Mouse (Mus musculus) midbrain, embryonic 10.5 days (tissue): ENCODE results near the gene Kctd5. TPM values are rescaled to one million over a fixed set of nuclear protein-coding genes. Genes with fewer than 3 reads are reported as not detected.

Source experiments
- DNase-seq: peaks from one replicate; pipeline ENCODE4 v3.0.0-alpha.2; 2017; ENCODE audit warnings: low spot score
- H3K27ac ChIP-seq: fragments of 300-500 bp; sonication (generic); replicated peaks from 2 replicates; pipeline ENCODE4 v1.5.1; 2016; ENCODE audit warnings: mild to moderate bottlenecking
- H3K27me3 ChIP-seq: fragments of 300-500 bp; sonication (generic); 2 replicates; pipeline ENCODE4 v1.6.1; 2016; ENCODE audit warnings: low read depth, mild to moderate bottlenecking; ENCODE audit not compliant: poor library complexity, severe bottlenecking
- H3K36me3 ChIP-seq: fragments of 300-500 bp; sonication (generic); 2 replicates; pipeline ENCODE4 v1.6.1; 2016; ENCODE audit warnings: mild to moderate bottlenecking, moderate library complexity
- H3K4me1 ChIP-seq: fragments of 300-500 bp; sonication (generic); 2 replicates; pipeline ENCODE4 v1.6.1; 2016
- H3K4me3 ChIP-seq: fragments of 300-500 bp; sonication (generic); 2 replicates; pipeline ENCODE4 v1.5.1; 2016; ENCODE audit warnings: mild to moderate bottlenecking, moderate library complexity
- H3K9me3 ChIP-seq: fragments of 300-500 bp; sonication (generic); replicated peaks from 2 replicates; pipeline ENCODE4 v1.6.1; 2016; ENCODE audit warnings: mild to moderate bottlenecking
- WGBS: fragments of 180-500 bp; shearing (Covaris S2); methylation state at CpG from one replicate; pipeline ENCODE4 v1.1.7; 2016; 5-methylcytosine and 5-hydroxymethylcytosine counted together
- polyA plus RNA-seq: library from polyadenylated mRNA; unstranded; fragments of >200 nt; fragmentation: Nextera tagmentation; extraction: Ambion mirVana; gene quantifications from 2 replicates; pipeline ENCODE4 v1.2.1, GENCODE M21; 2016

The Kctd5 gene
- polyA plus RNA-seq, 1 experiment from 2014 or later: 91.1 TPM

DNA sequence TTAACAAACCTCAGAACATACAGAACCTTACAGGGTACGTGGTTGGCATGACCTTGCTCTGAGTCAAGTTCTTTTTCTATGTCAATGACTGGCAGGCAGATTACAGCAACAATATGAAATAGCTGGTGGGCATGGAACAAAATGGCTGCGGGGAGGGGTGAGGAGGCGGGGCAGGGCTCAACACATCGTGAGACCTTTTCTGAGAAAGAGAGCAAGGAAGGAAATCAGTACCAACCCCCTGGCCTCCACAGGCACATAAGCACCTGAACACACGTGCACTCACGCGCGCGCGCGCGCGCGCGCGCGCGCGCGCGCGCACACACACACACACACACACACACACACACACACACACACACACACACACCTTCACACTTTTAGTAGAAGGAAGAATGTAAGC lies 42.7 kb downstream of the Kctd5 start:
- Histone ChIP-seq H3K27me3 (no peaks in the 10 kb centered on the region), H3K9me3 (no peaks in the 10 kb centered on the region), H3K4me1 (no peaks in the 10 kb centered on the region), H3K36me3 (no peaks in the 10 kb centered on the region), H3K4me3 (no peak overlapping the region), H3K27ac (no peak overlapping the region)
- DNase-seq: no peak
- 87% methylated on average over 20 of the region's 22 CpGs for WGBS

DNA sequence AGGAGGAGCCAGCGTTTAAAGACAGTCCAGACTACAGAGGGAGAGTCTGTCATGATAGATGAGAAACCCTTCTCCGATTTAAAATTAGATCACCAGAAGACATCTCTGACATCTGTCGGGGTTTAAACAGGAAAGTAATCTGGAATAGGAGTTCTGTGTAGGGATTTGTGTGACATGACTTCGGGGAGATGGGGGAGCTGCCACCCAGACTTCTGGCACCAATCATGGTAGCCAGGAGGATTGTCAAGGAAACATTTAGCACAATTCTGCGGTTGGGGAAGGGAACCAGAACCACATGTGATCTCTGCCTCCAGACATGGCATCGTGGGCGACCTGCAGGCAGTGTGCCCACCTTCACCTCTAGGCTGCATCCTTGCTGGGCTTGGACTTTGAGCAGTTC lies 43.8 kb downstream of the Kctd5 start:
- WGBS: 83% methylated on average over 7 of the region's 7 CpGs

DNA sequence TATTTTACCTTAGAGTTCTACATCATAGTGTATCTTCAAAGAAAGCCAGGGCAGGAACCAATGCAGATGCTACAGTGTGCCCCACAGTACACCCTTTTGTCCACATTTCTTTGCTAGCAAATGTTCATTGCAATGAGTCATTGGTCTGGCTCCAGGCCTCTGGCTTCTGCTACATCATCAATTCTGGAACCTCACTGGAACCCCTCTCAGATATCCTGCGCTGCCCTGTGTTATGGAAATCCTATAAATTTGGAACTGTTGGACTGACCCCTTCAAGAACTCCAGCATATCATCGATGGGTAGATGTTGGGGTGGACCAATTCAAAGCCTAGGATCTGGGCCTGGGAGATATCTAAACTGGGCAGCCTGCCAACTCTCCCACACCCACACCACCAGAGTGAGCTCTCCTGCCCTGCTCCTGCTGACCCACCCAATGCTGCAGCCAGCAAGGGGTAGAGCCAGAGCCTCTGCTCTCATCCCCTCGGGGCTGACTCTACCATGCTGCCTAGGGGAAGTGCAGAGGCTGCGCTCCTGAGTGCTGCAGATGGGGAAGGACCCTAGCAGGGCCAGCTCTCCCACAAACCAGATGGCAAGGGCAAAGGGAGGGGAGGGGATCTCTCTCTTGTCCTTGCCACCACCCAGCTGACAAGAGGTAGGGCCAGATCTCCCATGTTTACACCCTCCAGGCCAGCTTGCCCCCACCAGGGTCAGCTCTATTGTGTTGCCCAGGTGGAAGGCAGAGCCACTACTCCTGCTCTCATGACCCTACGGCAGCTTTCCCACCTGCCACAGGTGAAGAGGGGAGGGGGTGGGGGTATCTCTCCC lies 51.7 kb downstream of the Kctd5 start:
- H3K4me3 ChIP-seq: no peak overlapping the region
- H3K9me3 ChIP-seq: no peaks in the 10 kb centered on the region
- no peaks in the 10 kb centered on the region for H3K36me3 ChIP-seq
- no peaks in the 10 kb centered on the region for H3K4me1 ChIP-seq
- no peak for DNase-seq
- H3K27me3 ChIP-seq: no peaks in the 10 kb centered on the region
- 76% methylated on average over 5 of the region's 5 CpGs for whole genome bisulfite sequencing
- no peak overlapping the region for H3K27ac ChIP-seq

More for the DNA sequence above, 43.8 kb downstream of the Kctd5 start:
- H3K27ac ChIP-seq: no peak overlapping the region
- no peaks in the 10 kb centered on the region for H3K4me1 ChIP-seq
- H3K4me3 ChIP-seq: no peak overlapping the region
- no peak for DNase-seq
- H3K36me3 ChIP-seq: no peaks in the 10 kb centered on the region
- H3K9me3 ChIP-seq: no peaks in the 10 kb centered on the region
- H3K27me3 ChIP-seq: no peaks in the 10 kb centered on the region

DNA sequence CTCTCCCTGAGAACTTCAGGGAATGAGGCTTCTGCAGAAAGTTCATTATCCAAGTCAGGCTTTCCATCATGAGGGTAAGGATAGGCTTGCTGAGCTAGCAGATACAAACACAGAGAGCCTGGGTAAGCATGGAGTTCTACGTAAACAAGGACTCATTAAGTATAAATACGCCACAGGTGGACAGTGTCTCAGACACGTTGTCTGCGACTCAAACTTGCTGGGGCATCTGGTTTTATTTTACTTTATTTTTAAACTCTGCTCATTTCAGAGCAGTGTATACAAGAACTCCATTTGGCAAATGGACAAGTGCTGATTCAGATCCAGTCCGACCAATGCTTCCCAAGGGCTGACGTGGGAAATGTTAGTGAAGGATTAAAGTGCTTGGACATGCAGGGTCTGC lies 52.6 kb downstream of the Kctd5 start:
- Histone ChIP-seq H3K27me3 (no peaks in the 10 kb centered on the region), H3K9me3 (no peaks in the 10 kb centered on the region), H3K27ac (no peak overlapping the region), H3K36me3 (no peaks in the 10 kb centered on the region), H3K4me3 (no peak overlapping the region), H3K4me1 (no peaks in the 10 kb centered on the region)
- no peak for DNase-seq
- WGBS: 81% methylated on average over 6 of the region's 6 CpGs

DNA sequence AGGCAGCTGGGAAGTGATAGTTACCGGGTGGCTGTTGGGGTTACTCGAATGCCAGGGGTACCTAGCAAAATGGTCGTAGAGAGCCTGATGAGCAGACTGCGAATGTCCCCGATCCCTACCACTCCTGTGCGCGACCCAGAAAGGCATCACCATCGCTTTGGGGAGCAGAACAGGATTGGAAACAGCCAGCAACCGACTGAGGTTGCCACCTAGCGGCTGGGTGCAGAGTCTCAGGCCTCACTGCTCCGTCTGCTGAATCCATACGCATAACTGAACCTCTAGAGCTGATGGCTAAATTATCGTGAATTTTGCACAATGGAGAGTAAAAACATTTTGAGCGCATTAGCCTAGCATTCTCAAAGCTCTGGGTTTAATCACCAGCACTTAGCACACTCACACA lies 57.6 kb downstream of the Kctd5 start:
- H3K4me3 ChIP-seq: no peak overlapping the region
- H3K27me3 ChIP-seq: no peaks in the 10 kb centered on the region
- no peaks in the 10 kb centered on the region for H3K4me1 ChIP-seq
- H3K27ac ChIP-seq: no peak overlapping the region
- 25% methylated on average over 14 of the region's 14 CpGs for WGBS
- H3K9me3 ChIP-seq: no peaks in the 10 kb centered on the region
- no peaks in the 10 kb centered on the region for H3K36me3 ChIP-seq
- peak; percentile 38 for DNase-seq

DNA sequence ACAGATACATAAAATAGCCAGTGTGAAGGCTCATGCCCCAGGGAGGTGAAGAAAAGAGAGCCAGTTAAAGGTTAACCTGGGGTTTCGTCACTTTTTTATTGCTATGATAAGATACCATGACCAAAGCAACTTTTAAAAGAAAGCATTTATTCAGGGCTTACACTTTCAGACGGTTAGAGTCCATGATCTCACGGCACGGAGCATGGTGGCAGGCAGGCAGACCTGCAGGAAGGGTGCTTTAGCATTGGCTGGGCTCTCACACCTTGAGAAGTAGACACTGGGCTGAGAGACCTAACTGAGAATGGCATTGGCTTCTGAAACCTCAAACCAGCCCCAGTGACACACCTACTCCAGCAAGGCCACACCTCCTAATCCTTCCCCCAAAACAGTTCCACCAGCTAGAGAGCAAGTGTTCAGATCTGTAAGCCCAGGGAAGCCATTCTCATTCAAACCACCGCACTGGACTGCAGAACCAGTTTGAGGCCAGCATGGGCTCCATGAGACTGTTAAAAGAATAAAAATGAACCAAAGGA lies 58.8 kb downstream of the Kctd5 start:
- Histone ChIP-seq H3K36me3 (no peaks in the 10 kb centered on the region), H3K4me1 (no peaks in the 10 kb centered on the region), H3K9me3 (no peaks in the 10 kb centered on the region), H3K27me3 (no peaks in the 10 kb centered on the region), H3K4me3 (no peak overlapping the region), H3K27ac (no peak overlapping the region)
- whole genome bisulfite sequencing: 89% methylated on average over 5 of the region's 5 CpGs
- DNase-seq: no peak

DNA sequence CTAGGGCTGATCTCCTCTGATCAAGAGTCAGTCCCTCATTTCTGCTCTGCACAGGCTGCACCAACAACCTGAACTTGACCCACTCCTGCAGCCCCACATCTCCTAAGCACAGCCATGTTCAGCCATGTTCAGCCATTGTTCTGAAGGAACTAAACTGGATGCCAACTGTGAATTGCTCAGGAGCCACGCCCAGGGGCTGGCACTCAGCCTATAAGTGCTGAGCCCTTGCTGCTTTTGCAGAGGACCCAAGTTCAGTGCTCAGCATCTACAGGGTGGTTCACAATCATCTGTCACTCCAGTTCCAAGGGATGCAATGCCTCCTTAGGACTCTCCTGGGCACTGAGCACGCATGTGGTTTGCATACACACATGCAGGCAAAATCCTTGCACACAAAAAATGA lies 60.4 kb downstream of the Kctd5 start:
- Histone ChIP-seq H3K36me3 (no peaks in the 10 kb centered on the region), H3K9me3 (no peaks in the 10 kb centered on the region), H3K27me3 (no peaks in the 10 kb centered on the region), H3K27ac (no peak overlapping the region), H3K4me1 (no peaks in the 10 kb centered on the region), H3K4me3 (no peak overlapping the region)
- no peak for DNase-seq
- WGBS: 84% methylated on average over 2 of the region's 2 CpGs

DNA sequence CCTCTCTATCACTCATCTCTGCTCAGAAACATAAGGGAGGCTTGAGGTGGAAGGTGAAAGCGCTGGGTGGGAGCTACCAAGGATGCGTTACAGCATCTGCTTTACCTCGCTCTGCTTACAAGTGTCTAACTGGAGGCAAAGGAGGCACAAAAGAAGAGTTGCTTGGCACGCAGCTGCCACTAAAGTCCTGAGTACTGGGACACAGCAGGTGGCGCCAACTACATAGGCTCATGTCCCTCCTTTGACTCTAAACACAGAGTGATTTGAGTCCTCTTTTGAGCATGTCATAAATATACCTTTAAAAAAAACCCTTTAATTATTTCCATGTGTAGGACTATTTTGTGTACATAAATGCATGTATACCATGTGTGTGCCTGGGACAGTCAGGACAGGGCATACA lies 63.7 kb downstream of the Kctd5 start:
- Histone ChIP-seq H3K27me3 (no peaks in the 10 kb centered on the region), H3K4me3 (no peak overlapping the region), H3K36me3 (no peaks in the 10 kb centered on the region), H3K27ac (no peak overlapping the region), H3K4me1 (no peaks in the 10 kb centered on the region), H3K9me3 (no peaks in the 10 kb centered on the region)
- no peak for DNase-seq
- 60% methylated on average over 5 of the region's 5 CpGs for WGBS

DNA sequence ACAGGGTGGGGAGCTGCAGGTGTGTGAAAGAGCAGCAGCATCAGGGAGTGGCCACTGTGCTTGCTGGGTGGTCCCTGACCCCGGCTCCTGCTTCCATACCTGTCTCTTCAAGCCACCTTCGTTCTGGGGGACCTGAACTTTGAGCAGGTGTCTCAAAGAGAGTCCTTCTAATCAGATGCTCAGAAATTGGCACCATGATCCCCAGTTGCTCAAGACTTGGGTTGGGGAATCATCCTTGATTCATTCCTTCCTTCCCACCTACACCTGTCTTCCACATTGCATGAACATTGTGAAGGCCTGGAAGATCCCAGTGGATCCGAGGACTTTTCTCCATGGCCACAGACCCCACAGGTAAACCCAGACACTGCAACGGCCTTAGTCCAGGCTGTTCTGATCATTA lies 65.2 kb downstream of the Kctd5 start:
- no peak overlapping the region for H3K4me3 ChIP-seq
- H3K9me3 ChIP-seq: no peaks in the 10 kb centered on the region
- no peaks in the 10 kb centered on the region for H3K27me3 ChIP-seq
- H3K27ac ChIP-seq: no peak overlapping the region
- H3K36me3 ChIP-seq: no peaks in the 10 kb centered on the region
- 79% methylated on average over 4 of the region's 4 CpGs for WGBS
- H3K4me1 ChIP-seq: no peaks in the 10 kb centered on the region
- no peak for DNase-seq

DNA sequence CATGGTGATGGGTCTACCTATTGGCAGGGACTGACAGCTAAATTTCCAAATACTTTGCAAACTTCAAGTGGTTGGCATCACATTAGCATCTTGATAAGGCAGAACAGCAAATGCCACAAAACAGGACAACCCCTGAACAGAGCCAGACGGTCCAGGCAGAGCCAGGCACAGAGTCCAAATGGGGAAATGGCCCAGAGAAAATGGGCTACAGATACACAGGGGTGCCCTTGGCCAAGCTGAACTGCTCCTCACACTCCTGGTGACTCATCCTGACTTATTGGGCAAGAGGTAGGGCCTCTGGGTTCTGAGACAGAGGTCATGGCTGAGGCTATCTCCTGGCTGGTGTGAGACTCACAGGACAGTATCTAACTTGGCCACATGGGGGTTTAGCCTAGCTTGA lies 65.9 kb downstream of the Kctd5 start:
- H3K27me3 ChIP-seq: no peaks in the 10 kb centered on the region
- H3K4me3 ChIP-seq: no peak overlapping the region
- no peak overlapping the region for H3K27ac ChIP-seq
- H3K9me3 ChIP-seq: no peaks in the 10 kb centered on the region
- H3K36me3 ChIP-seq: no peaks in the 10 kb centered on the region
- H3K4me1 ChIP-seq: no peaks in the 10 kb centered on the region
- DNase-seq: no peak
- 77% methylated on average over 1 of the region's 1 CpGs for WGBS

DNA sequence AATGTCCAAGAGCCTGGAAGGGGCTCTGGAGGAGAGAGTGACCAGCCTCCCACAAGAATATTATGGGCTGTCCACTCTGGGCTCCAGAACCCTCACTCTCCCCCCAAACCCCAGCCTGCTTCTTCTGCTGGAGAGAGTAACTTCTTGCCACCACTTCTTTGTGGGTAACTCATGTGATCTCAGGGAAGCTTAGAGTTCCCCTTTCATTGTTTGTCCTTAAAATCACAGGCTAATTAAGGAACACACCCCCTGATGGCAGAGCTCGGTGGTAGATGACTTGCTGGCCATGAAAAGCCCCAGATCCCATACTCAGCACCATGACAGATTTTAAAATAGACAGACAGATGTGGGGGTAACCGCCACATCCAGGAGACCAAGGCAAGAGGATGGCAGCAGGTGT lies 66.4 kb downstream of the Kctd5 start:
- DNase-seq: no peak
- Histone ChIP-seq H3K27me3 (no peaks in the 10 kb centered on the region), H3K27ac (no peak overlapping the region), H3K36me3 (no peaks in the 10 kb centered on the region), H3K9me3 (no peaks in the 10 kb centered on the region), H3K4me3 (no peak overlapping the region), H3K4me1 (no peaks in the 10 kb centered on the region)
- 52% methylated on average over 2 of the region's 2 CpGs for WGBS

DNA sequence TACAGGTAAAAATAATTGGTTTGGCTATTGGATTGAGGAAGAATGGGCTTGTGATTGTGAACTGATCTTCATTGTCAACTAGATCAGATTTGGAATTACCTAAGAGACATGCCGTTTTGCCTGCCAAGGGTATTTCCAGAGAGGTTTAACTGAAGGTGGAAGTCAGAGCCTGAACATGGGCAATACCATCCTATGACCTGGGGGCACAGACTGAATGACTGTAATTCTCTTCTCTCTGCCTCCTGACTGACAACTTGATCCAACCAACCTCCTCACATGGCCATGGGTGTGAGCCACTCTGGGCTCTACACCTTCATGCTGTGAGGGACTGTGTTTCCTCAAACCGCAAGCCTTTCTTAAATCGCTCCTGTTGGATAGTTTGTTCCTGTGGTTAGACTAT lies 68.2 kb downstream of the Kctd5 start:
- DNase-seq: no peak
- H3K36me3 ChIP-seq: no peaks in the 10 kb centered on the region
- no peak overlapping the region for H3K27ac ChIP-seq
- no peak overlapping the region for H3K4me3 ChIP-seq
- 97% methylated on average over 3 of the region's 3 CpGs for whole genome bisulfite sequencing
- no peaks in the 10 kb centered on the region for H3K27me3 ChIP-seq
- no peaks in the 10 kb centered on the region for H3K4me1 ChIP-seq
- no peaks in the 10 kb centered on the region for H3K9me3 ChIP-seq

DNA sequence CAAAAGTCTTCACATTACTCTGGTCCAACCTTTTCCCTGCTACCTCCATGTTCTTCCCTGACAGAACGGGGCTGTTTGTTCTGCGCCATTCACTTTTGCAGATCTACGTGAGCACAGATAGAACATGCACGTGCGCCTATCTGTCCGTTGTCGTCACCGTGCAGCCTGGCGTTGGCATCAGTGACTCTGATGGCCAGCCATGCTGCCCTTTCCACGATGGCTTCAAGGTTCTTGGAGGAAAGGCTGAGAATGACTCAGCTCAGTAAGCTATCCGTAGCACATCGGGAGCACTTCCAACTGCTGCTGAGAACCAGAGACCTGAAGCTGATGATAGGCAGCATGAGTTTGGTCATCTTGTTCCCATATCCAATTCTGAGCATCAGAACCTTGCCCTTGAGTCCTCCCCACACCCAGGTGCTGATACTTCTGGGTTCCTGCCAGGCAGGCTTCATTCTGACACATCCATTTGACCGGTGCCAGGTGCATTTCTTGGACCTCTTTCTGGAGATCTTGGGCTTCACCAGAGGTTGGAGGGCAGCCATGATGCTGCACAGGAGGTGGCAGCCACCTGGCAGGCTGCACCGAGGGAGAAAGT lies 69.1 kb downstream of the Kctd5 start:
- WGBS: 92% methylated on average over 14 of the region's 14 CpGs
- no peaks in the 10 kb centered on the region for H3K27me3 ChIP-seq
- H3K4me3 ChIP-seq: no peak overlapping the region
- DNase-seq: no peak
- H3K27ac ChIP-seq: no peak overlapping the region
- no peaks in the 10 kb centered on the region for H3K9me3 ChIP-seq
- H3K36me3 ChIP-seq: no peaks in the 10 kb centered on the region
- no peaks in the 10 kb centered on the region for H3K4me1 ChIP-seq
